Mouse (Mus musculus) lung, postnatal 14 days (tissue): Measurements from ENCODE around the gene Zfp1.

Source experiments
- DNase-seq: peaks from one replicate; pipeline ENCODE4 v3.0.0; 2021

The Zfp1 gene

DNA sequence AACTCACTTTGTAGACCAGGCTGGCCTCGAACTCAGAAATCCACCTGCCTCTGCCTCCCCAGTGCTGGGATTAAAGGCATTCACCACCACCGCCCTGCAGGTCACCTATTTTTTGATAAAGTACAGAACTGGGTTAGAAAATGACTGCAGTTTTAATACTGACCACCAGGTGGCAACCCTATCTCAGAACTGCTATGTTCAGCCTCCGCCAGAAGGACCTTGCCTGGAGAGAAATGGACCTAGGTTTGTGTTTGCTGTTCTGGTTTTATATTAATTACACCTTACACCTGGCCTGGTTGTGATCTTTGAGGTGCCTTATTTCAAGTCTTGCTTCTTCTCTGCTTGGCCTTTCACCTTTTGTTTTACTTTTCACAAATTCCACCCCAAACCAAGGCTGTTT, 34.9 kb downstream of the Zfp1 start:
- DNase-seq = peak; percentile 78

DNA sequence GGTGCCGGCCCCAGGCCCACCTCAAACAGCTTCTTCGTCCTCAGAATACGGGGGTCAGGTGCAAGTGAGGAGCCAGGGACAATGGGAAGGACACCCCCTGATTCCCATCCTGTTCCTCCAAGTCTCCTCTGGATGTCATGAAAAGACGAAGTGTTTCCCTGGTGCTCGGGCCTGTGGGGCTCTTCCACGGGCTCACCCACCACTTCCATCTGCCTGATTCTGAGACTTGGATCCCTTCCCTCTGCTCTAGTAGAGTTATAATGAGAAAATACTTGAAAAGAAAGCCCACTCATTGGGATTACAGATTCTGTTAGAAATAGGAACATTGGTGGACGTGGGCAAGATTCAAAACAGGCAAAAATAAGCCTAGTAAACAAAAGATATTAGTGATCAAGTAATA, 35.6 kb downstream of the Zfp1 start:
- DNase-seq = no peak

- no peak for DNase-seq
Observed at GRCm38 (mm10) chr8:111680423-111681028, 37.3 kb downstream of the Zfp1 start.

- DNase-seq = no peak
Observed at GRCm38 (mm10) chr8:111681153-111681552, 38.0 kb downstream of the Zfp1 start.

- no peak for DNase-seq
Observed at GRCm38 (mm10) chr8:111682521-111682920, 39.3 kb downstream of the Zfp1 start.

GRCm38 (mm10) chr8:111686881-111687280, 43.7 kb downstream of the Zfp1 start:
- DNase-seq = no peak

DNA sequence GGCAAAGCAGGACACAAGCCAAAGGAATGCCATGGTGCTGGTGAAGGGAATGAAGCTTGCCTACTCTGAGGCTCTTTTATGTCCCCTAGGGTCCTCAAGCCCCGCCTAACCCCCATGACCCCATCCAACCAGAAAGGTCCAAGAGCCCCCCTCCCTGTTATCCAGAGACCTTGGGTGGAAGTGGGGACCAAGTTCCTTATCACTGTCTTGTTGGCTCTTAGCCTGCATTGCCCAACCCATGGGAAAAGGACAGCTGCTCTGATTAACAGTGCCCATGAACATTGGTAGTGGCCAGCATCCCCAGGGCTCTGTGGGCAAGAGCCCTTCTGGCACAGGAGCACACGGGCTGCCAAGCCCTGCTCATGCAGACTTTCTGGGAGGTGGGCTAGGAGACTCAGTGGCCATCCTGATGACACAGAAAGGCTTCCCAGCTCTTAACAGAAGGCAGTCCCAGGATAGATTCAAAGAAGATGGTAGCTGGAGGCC, 47.8 kb downstream of the Zfp1 start, which contains the start of gene Ctrb1:
Gene Ctrb1 (minus strand): TSS at position 51 of the 486 bp plus-strand sequence.
- no peak for DNase-seq

GRCm38 (mm10) chr8:111693261-111693741, 50.1 kb downstream of the Zfp1 start:
- no peak for DNase-seq

DNA sequence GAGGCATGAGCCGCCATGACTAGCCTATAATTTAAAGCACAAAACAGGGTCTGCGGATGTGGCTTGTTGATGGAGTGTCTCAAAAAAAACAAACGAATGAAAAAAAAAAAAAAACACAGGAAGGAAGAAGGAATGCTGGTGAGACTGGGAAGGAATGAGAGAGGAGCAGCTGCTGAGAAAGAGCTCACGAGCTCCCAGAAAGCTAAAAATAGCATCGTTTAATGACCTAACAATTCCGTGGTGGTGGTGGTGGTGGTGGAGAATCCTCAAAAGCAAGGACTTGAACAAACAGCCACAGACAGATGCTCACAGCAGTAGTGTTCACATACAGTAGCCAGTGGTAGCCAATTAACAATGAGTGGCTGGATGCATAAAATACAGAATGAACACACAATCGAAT, 52.2 kb downstream of the Zfp1 start:
- DNase-seq = no peak

DNA sequence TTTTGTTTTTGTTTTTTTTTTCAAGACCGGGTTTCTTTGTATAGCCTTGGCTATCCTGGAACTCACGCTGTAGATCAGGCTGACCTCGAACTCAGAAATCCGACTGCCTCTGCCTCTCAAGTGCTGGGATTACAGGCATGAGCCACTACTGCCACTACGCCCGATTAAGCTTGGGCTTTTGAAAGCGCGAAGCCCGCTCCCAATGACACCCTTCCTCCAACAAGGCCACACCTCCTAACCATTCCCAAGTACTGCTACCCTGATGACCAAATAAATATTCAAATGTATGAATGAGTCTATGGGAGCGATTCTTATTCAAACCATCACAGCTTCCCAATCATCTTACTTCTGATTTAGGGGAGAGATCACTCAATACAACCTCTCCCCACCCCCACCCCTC, 54.5 kb downstream of the Zfp1 start:
- no peak for DNase-seq

DNA sequence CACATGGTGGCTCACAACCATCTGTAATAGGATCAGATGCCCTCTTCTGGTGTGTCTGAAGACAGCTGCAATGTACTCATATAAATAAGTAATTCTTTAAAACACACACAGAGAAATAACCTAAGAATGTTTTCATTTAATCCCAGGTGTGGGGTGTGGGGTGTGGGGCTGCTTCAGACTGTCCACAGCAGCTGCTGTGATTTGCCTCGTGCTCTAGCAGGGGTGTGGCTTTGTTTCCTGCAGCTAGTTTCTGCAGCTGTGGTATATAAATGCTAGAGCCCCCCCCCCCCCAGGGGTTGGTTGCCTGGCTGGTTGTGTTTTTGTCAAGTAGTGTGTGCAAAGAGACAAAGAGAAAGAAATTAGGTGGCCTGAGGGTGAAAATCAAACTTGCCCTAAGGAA, 55.8 kb downstream of the Zfp1 start:
- DNase-seq = no peak

GRCm38 (mm10) chr8:111700201-111700600, 57.0 kb downstream of the Zfp1 start:
- DNase-seq = no peak

DNA sequence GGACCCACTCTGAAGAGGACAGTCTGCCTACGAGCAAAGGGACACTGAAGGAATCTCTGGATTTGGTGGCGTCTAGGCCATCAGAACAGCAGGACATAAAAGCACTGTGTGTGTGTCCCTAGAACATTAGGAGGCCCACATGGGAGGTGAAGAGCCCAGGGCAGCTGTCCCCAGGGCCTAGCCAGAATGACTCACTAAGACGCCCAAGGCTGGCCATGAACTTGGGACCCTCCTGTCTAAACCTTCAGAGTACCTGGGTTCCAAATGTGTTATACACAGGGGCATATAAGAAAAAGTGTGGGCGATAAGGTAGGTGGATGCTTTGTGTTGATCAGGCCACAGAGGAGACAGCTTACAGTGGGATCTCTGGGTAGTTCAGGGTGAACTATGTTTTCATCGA, 57.5 kb downstream of the Zfp1 start:
- no peak for DNase-seq

GRCm38 (mm10) chr8:111701380-111701779, 58.2 kb downstream of the Zfp1 start:
- no peak for DNase-seq

- DNase-seq = no peak
Observed at GRCm38 (mm10) chr8:111704585-111704984, 61.4 kb downstream of the Zfp1 start.

GRCm38 (mm10) chr8:111705222-111705621, 62.0 kb downstream of the Zfp1 start:
- DNase-seq = no peak

DNA sequence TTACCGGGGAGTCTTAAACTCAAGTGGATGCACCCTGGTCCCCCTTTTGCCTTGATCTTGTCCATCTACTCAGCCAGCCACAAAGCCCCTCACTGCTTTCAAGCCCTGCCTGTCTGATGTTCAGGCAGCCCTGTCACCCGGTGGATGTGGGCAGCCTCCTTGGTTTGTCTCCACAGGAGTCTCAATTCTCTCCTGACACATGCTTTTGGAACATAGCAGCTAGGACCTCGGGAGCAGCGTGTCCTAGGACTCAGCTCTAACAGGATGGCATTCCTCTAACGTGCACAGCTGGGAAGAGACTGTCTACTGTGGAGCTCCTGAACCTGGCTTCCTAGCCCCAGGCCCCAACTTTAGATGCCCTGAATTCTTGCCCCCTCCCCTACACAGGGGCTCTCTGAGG, 62.5 kb downstream of the Zfp1 start:
- no peak for DNase-seq

DNA sequence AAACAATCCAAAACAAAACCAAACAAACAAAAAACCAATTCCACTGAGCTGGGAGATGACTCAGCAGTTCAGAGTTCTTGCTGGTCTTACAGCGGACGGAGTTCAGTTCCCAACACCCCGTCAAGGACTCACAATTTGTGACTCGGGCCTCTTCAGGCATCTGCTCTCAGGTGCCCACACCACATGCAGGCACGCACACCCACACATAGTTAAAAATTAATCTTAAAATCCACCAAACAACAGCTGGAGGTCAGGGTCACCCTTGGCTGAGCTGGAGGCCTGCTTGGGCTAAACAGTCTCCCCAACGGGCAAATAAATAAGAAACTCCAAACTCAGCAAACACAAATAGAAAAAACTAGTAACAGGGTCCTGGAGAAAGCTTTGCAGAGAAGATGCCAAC, 65.1 kb downstream of the Zfp1 start:
- DNase-seq = no peak

- no peak for DNase-seq
Observed at GRCm38 (mm10) chr8:111709223-111709622, 66.0 kb downstream of the Zfp1 start.

DNA sequence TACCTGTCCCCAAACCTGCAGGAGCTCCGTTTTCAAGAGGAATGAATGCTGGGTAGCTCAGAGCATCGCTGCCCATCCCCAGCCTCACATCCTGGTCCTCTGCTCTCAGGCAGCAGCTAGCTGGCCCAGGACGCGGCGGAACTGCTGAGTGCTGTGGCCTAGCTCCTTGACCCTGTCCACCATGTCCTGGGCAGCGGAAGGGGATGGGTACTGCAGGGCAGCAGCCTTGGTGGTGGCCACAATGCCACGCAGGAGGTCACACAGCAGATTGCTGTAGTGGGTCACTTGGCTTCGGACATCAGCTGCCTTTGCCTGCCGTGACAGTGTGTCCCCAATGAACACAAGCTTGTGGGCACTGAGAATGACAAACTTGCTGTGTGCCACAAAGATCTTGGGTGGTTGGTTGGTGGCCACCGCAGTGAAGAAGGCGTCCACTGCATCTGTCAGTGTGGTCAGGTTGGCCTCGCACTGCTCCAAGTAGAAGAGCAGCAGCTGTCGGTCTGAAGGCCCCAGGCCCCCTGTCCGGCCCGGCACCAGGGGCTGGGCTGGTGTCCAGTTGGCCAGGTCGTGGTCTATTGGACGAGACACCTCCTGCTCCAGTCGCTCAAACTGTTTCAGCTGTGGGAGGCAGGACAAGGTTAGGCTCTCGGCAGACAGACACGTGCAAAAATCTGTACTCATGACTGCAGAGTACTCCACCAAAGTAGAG, 67.7 kb downstream of the Zfp1 start:
- no peak for DNase-seq

GRCm38 (mm10) chr8:111712135-111712534, 68.9 kb downstream of the Zfp1 start:
- no peak for DNase-seq

- peak; percentile 75 for DNase-seq
Observed at GRCm38 (mm10) chr8:111712588-111712987, 69.4 kb downstream of the Zfp1 start.

DNA sequence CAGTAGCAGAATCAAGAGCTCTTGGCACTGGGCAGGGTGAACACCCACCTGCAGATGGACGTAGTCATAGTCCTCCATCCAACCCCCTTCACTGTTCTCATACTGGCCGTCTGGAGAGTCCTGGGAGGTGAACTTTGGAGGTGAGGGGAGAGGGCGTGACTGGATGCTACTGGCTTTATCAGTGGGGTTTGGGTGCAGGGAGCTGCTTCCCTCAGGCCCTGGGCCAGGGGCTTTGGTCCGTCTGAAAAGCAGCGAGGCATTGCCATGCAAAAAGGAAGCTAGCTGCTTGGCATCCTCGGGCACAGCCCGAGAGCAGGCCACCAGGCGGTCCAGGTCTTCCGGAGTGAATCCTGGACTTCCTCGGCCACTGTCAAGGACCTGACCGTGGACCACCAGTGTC, 70.1 kb downstream of the Zfp1 start:
- no peak for DNase-seq

DNA sequence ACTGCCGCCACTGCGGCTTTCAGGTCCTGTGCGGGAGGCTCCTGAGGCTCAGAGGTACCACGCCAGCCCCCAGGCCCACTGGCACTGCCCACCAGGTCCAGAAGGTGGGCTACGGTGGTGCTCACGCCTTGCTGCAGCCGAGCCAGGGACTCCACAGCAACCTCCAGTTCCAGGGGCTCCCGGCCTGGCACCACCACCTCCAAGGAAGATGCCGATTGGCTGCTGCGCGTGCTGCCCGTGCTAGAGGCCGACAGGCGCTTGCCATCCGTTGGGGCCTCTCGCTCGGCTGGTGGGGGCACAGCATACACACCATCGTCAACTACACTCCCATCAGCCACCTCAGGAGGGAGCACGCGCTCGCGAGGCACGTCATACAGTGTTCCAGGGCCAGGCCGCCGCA, 70.6 kb downstream of the Zfp1 start:
- no peak for DNase-seq

DNA sequence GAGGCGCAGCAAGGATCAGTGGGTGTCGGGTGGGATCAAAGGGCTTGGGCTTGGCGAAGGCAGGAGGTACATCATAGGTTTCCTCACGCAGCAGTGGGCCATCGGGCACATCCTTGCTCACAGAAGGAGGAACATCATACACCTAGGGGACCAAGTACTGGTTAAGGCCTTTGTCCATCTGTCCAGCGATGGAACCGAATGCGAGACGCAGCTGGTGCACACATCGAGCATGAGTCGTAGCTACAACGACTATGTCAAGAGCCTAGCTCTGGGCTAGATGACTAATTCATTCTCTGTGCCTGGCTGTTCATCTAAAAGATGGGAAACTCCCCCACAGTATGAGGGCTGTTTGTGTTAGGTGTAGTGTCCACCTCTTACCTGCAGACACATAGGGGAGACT, 71.1 kb downstream of the Zfp1 start:
- DNase-seq = no peak
